Mouse (Mus musculus): ENCODE data around the gene Kremen1. TPM values are rescaled to one million over a fixed set of nuclear protein-coding genes. Genes with fewer than 3 reads are reported as not detected.
A peak's percentile ranks its signal among the peaks of the same experiment; 100 is the strongest.

Kremen1 gene
- polyA plus RNA-seq, 1 experiment from 2014 or later: 6.6 TPM

DNA sequence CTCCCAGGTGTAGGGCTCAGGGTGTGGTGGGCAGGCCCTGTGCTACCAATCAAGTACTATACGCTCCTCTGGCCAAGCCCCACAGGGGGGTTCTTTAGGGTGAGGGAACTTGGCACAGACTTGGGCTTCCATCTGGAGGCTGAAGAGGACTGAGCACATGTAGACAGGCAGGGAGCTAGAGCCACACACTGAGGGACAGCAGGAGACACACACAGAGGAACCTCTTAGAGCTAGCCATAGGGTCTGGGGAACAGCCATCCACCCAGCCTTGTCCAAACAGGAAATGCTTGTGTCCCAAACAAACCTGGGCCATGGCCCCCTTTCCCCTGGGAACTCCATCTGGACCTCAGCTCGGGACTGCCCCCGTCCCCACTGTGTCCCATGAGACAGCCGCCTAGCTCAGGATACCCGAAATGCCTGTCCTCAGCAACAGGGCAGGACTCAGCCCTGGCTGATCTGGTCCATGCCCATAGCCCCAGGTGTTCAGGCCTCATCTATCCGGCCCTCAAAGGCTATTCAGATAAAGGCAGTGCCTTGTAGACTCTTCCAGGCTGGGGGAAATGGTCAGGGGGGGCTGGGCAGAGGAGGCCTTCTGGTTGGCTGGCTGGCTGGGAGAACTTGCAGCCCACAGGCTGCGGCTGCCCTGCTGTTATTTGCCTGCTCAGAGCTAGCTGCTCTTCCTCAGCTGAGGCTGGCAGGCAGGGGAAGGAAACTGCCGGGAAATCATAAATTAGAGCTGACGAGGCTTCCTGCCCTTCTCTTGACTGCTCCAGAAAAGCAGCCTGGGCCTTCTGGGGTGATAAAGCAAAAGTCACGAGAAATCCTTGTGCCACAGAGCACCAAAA is 106.2 kb downstream of the Kremen1 start:
- Histone ChIP-seq H3K9ac (peak overlapping the region; percentile 26; the same call in 1 of the 2 replicates), H3K9me3 (replicated peaks) (no peaks in the 10 kb centered on the region), H3K27ac (no peak overlapping the region), H3K36me3 (ENCODE audit: poor library complexity, severe bottlenecking) (no peaks in the 10 kb centered on the region), H3K4me3 (no peak overlapping the region), H3K27me3 (0 out of 2 replicates have a peak, but pooled peaks cover 6% of the 10 kb centered on the region), H3K4me2 (no peak overlapping the region), H3K4me1 (peaks cover 28% of the 10 kb centered on the region)
- ATAC-seq: no peak
- 58% methylated on average over 10 of the region's 10 CpGs for WGBS

DNA sequence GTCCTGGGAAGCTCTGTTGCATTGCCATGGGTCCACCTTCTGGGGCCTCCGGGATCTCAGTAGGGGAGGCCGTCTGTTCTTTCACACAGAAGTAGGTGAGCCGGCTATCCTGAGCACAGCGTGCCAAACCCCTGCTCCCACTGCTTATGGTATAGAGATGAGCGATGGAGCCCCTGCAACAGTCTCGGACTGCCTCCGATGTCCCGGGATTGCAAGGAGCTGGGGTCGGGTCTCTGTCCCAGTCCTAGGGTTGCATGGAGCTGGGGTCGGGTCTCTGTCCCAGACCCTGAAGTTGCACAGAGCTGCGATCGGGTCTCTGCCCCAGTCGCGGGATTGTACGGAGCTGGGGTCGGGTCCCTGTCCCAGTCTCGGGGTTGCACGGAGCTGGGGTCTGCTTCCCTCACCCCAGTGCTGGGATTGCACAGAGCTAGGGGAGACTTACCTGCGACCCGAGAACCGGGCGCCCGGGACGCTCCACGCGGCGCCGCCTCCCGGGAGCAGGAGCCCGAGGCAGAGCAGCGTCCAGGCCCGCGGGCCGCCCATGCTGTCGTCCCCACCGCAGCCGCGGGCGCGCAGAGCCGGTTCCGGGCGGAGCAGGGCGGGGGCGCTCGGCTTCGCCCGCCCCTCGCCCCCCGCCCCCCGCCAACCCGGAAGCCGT is 109.5 kb downstream of the Kremen1 start, which contains the start of gene Emid1:
TSS of gene Emid1 (minus strand) at position 578 of the 658 bp plus-strand sequence.
- WGBS: under 1% methylated on average over 27 of the region's 53 CpGs
- Histone ChIP-seq H3K9ac (peak within 1 kb of the TSS; percentile 78), H3K27ac (no peak within 1 kb of the TSS), H3K36me3 (ENCODE audit: poor library complexity, severe bottlenecking) (no peaks in the 10 kb centered on the region), H3K27me3 (0 out of 2 replicates have a peak, but pooled peaks cover 9% of the 10 kb centered on the region), H3K9me3 (replicated peaks) (no peaks in the 10 kb centered on the region), H3K4me3 (peak within 1 kb of the TSS; percentile 56), H3K4me1 (peaks cover 51% of the 10 kb centered on the region), H3K4me2 (peak within 1 kb of the TSS; percentile 93)
- peak; percentile 61 for ATAC-seq

DNA sequence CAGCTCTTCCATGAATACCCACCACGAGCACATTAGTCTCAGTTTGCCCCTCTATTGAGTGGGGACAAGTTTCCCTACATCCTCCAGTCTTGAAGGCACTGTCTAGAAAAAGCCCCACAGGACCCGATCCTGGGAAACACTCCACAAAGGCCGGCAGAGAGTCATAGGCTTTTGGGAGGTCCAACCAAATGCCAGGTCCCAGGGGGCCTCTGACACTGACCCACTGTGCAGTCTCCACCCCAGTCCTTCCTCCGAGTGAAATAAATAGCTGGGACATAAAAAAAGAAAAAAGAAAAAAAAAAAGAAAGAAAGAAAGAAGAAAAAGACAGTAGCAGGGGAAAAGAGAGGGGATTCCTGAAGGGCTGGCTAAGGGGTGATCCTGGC is 110.1 kb downstream of the Kremen1 start:
- Histone ChIP-seq H3K4me3 (peak overlapping the region; percentile 56), H3K4me1 (peaks cover 51% of the 10 kb centered on the region), H3K36me3 (ENCODE audit: poor library complexity, severe bottlenecking) (no peaks in the 10 kb centered on the region), H3K9me3 (replicated peaks) (no peaks in the 10 kb centered on the region), H3K27ac (no peak overlapping the region), H3K4me2 (peak overlapping the region; percentile 93), H3K9ac (peak overlapping the region; percentile 78), H3K27me3 (0 out of 2 replicates have a peak, but pooled peaks cover 9% of the 10 kb centered on the region)
- ATAC-seq: no peak
- WGBS: 4% methylated on average over 4 of the region's 4 CpGs

DNA sequence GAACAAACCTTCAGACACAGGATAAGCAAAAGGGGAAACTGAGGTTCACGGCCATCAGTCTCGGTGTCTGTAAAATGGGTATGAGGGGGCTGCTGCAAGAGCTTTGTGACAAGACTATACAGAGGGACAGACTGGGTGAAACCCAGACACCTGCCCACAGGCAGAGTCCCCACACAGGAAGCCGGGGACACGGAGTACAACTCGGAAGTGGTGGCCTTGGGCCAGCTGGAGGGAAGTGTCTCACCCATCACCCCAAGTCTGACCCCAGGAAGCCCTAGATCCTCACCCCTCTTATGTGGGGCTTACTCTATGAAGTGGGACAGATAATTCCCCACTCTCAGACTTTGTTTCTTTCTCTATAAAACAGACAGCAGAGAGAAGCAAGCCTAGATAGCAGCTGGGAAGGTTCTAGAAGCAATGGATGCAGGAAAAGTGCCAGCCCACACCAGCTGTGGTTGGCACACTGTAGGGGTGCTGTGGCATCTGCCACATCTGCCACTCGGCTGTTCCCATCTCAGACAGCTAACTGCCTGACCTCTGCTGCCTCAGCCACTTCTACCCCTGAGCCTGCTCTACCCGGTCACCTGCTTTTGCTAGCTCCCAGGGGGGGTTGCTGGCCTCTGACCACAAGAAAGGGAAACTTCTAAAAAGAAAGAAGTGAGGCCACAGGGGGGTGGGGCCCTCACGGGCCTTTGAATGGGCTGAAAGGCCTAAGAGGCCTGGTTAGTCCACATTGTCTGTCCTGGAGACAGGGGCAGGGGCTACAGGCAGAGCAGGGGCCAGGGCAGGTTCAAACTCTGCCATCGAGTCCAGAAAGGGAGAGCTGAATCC is 110.7 kb downstream of the Kremen1 start:
- H3K36me3 ChIP-seq (ENCODE audit: poor library complexity, severe bottlenecking): no peaks in the 10 kb centered on the region
- no peak overlapping the region for H3K9ac ChIP-seq
- H3K9me3 ChIP-seq (replicated peaks): no peaks in the 10 kb centered on the region
- WGBS: 46% methylated on average over 9 of the region's 9 CpGs
- peaks cover 51% of the 10 kb centered on the region for H3K4me1 ChIP-seq
- ATAC-seq: no peak
- peak overlapping the region; percentile 56; the same call in 1 of the 2 replicates for H3K4me3 ChIP-seq
- peak overlapping the region; percentile 93 for H3K4me2 ChIP-seq
- H3K27ac ChIP-seq: no peak overlapping the region
- H3K27me3 ChIP-seq: 0 out of 2 replicates have a peak, but pooled peaks cover 9% of the 10 kb centered on the region

DNA sequence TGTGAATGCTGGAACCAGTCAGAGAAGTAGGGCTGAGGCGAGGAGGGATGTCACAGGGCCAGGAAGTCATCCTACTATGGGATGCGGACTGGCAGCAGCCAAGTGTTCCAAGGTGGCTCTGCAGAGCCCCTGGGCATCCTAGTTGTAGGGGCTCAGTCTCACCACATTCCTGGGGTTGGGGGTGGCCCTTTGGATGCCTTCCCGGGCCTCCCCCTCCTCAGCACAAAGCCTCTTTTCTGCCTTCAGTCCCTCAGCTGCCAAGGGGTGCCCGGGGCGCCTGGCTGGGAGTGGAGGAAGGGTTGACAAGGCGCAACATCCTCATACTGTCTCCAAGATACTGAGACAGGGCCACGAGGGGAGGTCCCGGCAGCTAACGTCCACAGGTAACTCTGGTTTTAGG is 111.4 kb downstream of the Kremen1 start:
- no peak overlapping the region for H3K4me3 ChIP-seq
- WGBS: 49% methylated on average over 9 of the region's 9 CpGs
- 0 out of 2 replicates have a peak, but pooled peaks have one; percentile 22 for ATAC-seq
- H3K36me3 ChIP-seq (ENCODE audit: poor library complexity, severe bottlenecking): no peaks in the 10 kb centered on the region
- H3K9ac ChIP-seq: no peak overlapping the region
- H3K27ac ChIP-seq: no peak overlapping the region
- H3K27me3 ChIP-seq: 0 out of 2 replicates have a peak, but pooled peaks cover 9% of the 10 kb centered on the region
- no peaks in the 10 kb centered on the region for H3K9me3 ChIP-seq (replicated peaks)
- peaks cover 46% of the 10 kb centered on the region for H3K4me1 ChIP-seq
- peak overlapping the region; percentile 39 for H3K4me2 ChIP-seq

DNA sequence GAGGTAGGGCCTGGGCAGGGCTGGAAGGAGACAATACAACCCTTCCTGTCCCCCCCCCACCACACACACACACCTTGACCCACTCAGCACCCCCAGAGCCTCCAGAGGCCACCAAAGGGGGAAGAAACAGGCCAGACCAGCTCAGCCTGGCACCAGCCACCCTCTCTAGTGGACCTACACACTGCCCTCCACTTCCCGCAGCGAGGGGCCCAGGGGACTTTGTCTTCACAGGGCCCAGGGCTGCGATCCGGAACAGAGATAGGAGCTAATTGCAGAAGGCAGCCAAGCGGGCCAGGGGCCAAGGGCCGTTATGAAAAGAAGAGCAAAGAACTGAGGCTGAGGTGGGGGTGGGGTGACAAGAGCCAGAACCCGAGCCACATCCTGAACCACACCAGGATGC is 112.1 kb downstream of the Kremen1 start:
- peak overlapping the region; percentile 39 for H3K4me2 ChIP-seq
- peaks cover 46% of the 10 kb centered on the region for H3K4me1 ChIP-seq
- H3K4me3 ChIP-seq: no peak overlapping the region
- no peak overlapping the region for H3K27ac ChIP-seq
- ATAC-seq: no peak
- 9% methylated on average over 7 of the region's 7 CpGs for WGBS
- 0 out of 2 replicates have a peak, but pooled peaks cover 9% of the 10 kb centered on the region for H3K27me3 ChIP-seq
- H3K9me3 ChIP-seq (replicated peaks): no peaks in the 10 kb centered on the region
- no peak overlapping the region for H3K9ac ChIP-seq
- no peaks in the 10 kb centered on the region for H3K36me3 ChIP-seq (ENCODE audit: poor library complexity, severe bottlenecking)

DNA sequence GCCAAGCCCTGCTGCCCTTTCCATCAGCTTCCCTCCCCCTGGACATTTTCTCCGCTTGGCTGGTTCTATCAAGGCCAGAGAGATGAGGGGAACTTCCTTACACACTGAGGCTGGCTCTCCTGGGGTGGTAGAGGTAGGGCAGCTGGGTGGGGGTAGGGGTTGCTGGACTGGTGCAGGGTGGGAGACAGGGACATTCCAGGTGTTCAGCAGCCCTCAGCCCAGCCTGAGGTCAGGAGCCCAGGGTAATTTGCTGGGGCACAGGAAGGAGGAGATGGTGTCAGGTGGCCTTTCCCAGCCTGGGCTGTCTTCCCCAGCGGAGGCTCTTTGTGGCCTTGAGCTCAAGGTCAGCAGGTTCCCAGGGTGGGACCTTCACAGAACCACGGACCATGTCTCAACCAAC is 115.8 kb downstream of the Kremen1 start:
- Histone ChIP-seq H3K36me3 (ENCODE audit: poor library complexity, severe bottlenecking) (no peaks in the 10 kb centered on the region), H3K9me3 (replicated peaks) (no peaks in the 10 kb centered on the region), H3K9ac (no peak overlapping the region), H3K4me3 (no peak overlapping the region), H3K4me1 (peaks cover 29% of the 10 kb centered on the region), H3K27ac (no peak overlapping the region), H3K27me3 (0 out of 2 replicates have a peak, but pooled peaks cover 3% of the 10 kb centered on the region), H3K4me2 (no peak overlapping the region)
- WGBS: 90% methylated on average over 3 of the region's 3 CpGs
- ATAC-seq: no peak

DNA sequence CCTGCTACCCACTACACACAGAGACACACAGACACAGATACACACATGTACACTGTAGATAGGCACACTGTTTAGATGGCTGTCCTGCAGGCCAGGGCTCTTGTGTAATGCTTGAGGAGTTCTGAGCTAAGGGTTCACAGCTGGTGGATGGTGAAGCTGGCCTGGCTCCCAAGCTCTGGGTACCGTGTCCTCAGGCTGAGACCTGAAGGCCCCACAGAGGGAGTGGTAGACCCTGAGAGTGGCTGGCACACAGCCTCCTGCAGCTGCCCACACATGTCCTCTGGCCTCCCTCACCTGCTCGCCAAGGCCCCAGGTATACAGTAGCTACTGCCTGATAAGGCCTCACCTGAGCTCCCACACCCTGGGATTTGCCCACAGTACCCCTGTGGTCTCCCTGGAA is 119.4 kb downstream of the Kremen1 start:
- H3K4me2 ChIP-seq: no peak overlapping the region
- 92% methylated on average over 2 of the region's 2 CpGs for WGBS
- H3K4me3 ChIP-seq: no peak overlapping the region
- no peak for ATAC-seq
- no peak overlapping the region for H3K9ac ChIP-seq
- no peak overlapping the region; the same call in 1 of the 2 replicates for H3K27ac ChIP-seq
- no peaks in the 10 kb centered on the region for H3K27me3 ChIP-seq
- H3K9me3 ChIP-seq (replicated peaks): no peaks in the 10 kb centered on the region
- no peaks in the 10 kb centered on the region for H3K36me3 ChIP-seq (ENCODE audit: poor library complexity, severe bottlenecking)
- H3K4me1 ChIP-seq: peaks cover 8% of the 10 kb centered on the region

Other genes with a start within 250 kb of the Kremen1 start
- gene Rasl10a, start 203.4 kb downstream of the Kremen1 start, polyA plus RNA-seq (2015; fragmentation: Nextera tagmentation; extraction: Ambion mirVana): 0.43 TPM in 1 of 2 replicates, not detected in the other
- gene Gas2l1, start 196.2 kb downstream of the Kremen1 start, polyA plus RNA-seq (2015; fragmentation: Nextera tagmentation; extraction: Ambion mirVana): 13.2 and 15.2 TPM in 2 replicates
- gene Rhbdd3, start 162.6 kb downstream of the Kremen1 start, polyA plus RNA-seq (2015; fragmentation: Nextera tagmentation; extraction: Ambion mirVana): 25.8 and 26.3 TPM in 2 replicates
- gene Ewsr1, start 162.3 kb downstream of the Kremen1 start, polyA plus RNA-seq (2015; fragmentation: Nextera tagmentation; extraction: Ambion mirVana): 808 and 853 TPM in 2 replicates
- 14.9 and 18.8 TPM in 2 replicates for gene Emid1, start 109.3 kb downstream of the Kremen1 start, polyA plus RNA-seq (2015; fragmentation: Nextera tagmentation; extraction: Ambion mirVana)
- gene Znrf3, start 183.3 kb upstream of the Kremen1 start, polyA plus RNA-seq (2015; fragmentation: Nextera tagmentation; extraction: Ambion mirVana): 9.2 and 10.8 TPM in 2 replicates

Measured in forebrain, embryonic 13.5 days (tissue).